Mouse (Mus musculus): ENCODE measurements around the gene Tab1. TPM values are rescaled to one million over a fixed set of nuclear protein-coding genes. Genes with fewer than 3 reads are reported as not detected.

Gene Tab1
- total and polyA plus RNA-seq, 2 experiments from 2014 or later, result 23.6 to 43.5 TPM

GRCm38 (mm10) chr15:80181561-80181960, 48.6 kb downstream of the Tab1 start:
- peaks cover 3% of the 10 kb centered on the region; the same call in 1 of the 2 replicates for H3K4me1 ChIP-seq (ENCODE audit: insufficient read depth, low read length)
- H3K4me2 ChIP-seq (ENCODE audit: low read depth, low read length, poor library complexity, severe bottlenecking), result no peak overlapping the region
- ATAC-seq (ENCODE audit: low FRiP score) (no peak), DNase-seq (ENCODE audit: low spot score) (peak; percentile 65)
- no peak for TF ChIP-seq CTCF (IDR thresholded peaks at IDR 0.05)
- H3K9ac ChIP-seq (replicated peaks; ENCODE audit: low read length, poor library complexity, severe bottlenecking), result no peak overlapping the region
- WGBS, result 71% methylated on average over 7 of the region's 7 CpGs
- H3K36me3 ChIP-seq (ENCODE audit: insufficient read depth, low read length), result no peaks in the 10 kb centered on the region
- no peak overlapping the region for H3K27ac ChIP-seq (ENCODE audit: low read depth, low read length)
- H3K27me3 ChIP-seq (ENCODE audit: insufficient read depth, low read length), result no peaks in the 10 kb centered on the region
- H3K9me3 ChIP-seq (ENCODE audit: low read length), result no peaks in the 10 kb centered on the region
- H3K4me3 ChIP-seq (ENCODE audit: low read depth, low read length), result no peak overlapping the region

- Histone ChIP-seq H3K27ac (ENCODE audit: low read depth, low read length) (no peak overlapping the region), H3K36me3 (ENCODE audit: insufficient read depth, low read length) (no peaks in the 10 kb centered on the region), H3K9ac (replicated peaks; ENCODE audit: low read length, poor library complexity, severe bottlenecking) (no peak overlapping the region), H3K4me1 (ENCODE audit: insufficient read depth, low read length) (peaks cover 3% of the 10 kb centered on the region; the same call in 1 of the 2 replicates), H3K27me3 (ENCODE audit: insufficient read depth, low read length) (no peaks in the 10 kb centered on the region), H3K4me2 (ENCODE audit: low read depth, low read length, poor library complexity, severe bottlenecking) (no peak overlapping the region), H3K4me3 (ENCODE audit: low read depth, low read length) (no peak overlapping the region), H3K9me3 (ENCODE audit: low read length) (no peaks in the 10 kb centered on the region)
- ATAC-seq (ENCODE audit: low FRiP score), result no peak
- no peak for TF ChIP-seq CTCF (IDR thresholded peaks at IDR 0.05)
- 84% methylated on average over 4 of the region's 4 CpGs for WGBS
- no peak for DNase-seq (ENCODE audit: low spot score)
Measured at GRCm38 (mm10) chr15:80182072-80182700, 49.3 kb downstream of the Tab1 start.

- DNase-seq (ENCODE audit: low spot score), result no peak
- Histone ChIP-seq H3K36me3 (ENCODE audit: insufficient read depth, low read length) (no peaks in the 10 kb centered on the region), H3K4me3 (ENCODE audit: low read depth, low read length) (no peak overlapping the region), H3K27me3 (ENCODE audit: insufficient read depth, low read length) (no peaks in the 10 kb centered on the region), H3K9ac (replicated peaks; ENCODE audit: low read length, poor library complexity, severe bottlenecking) (no peak overlapping the region), H3K4me1 (ENCODE audit: insufficient read depth, low read length) (no peaks in the 10 kb centered on the region), H3K4me2 (ENCODE audit: low read depth, low read length, poor library complexity, severe bottlenecking) (no peak overlapping the region), H3K9me3 (ENCODE audit: low read length) (no peaks in the 10 kb centered on the region), H3K27ac (ENCODE audit: low read depth, low read length) (no peak overlapping the region)
- TF ChIP-seq CTCF (IDR thresholded peaks at IDR 0.05), result no peak
- ATAC-seq (ENCODE audit: low FRiP score), result no peak
- 89% methylated on average over 5 of the region's 5 CpGs for WGBS
Measured at GRCm38 (mm10) chr15:80188927-80189326, 56.0 kb downstream of the Tab1 start.

- H3K27ac ChIP-seq (ENCODE audit: low read depth, low read length), result no peak overlapping the region
- no peaks in the 10 kb centered on the region for H3K27me3 ChIP-seq (ENCODE audit: insufficient read depth, low read length)
- H3K9ac ChIP-seq (replicated peaks; ENCODE audit: low read length, poor library complexity, severe bottlenecking), result no peak overlapping the region
- no peaks in the 10 kb centered on the region for H3K9me3 ChIP-seq (ENCODE audit: low read length)
- no peak overlapping the region for H3K4me2 ChIP-seq (ENCODE audit: low read depth, low read length, poor library complexity, severe bottlenecking)
- H3K4me3 ChIP-seq (ENCODE audit: low read depth, low read length), result no peak overlapping the region
- no peak for TF ChIP-seq CTCF (IDR thresholded peaks at IDR 0.05)
- no peak for ATAC-seq (ENCODE audit: low FRiP score)
- 74% methylated on average over 4 of the region's 4 CpGs for WGBS
- no peak for DNase-seq (ENCODE audit: low spot score)
- no peaks in the 10 kb centered on the region for H3K4me1 ChIP-seq (ENCODE audit: insufficient read depth, low read length)
- H3K36me3 ChIP-seq (ENCODE audit: insufficient read depth, low read length), result no peaks in the 10 kb centered on the region
Measured at GRCm38 (mm10) chr15:80190075-80190474, 57.1 kb downstream of the Tab1 start.

- no peak for DNase-seq (ENCODE audit: low spot score)
- Histone ChIP-seq H3K4me2 (ENCODE audit: low read depth, low read length, poor library complexity, severe bottlenecking) (no peak overlapping the region), H3K27ac (ENCODE audit: low read depth, low read length) (no peak overlapping the region), H3K4me3 (ENCODE audit: low read depth, low read length) (no peak overlapping the region), H3K4me1 (ENCODE audit: insufficient read depth, low read length) (no peaks in the 10 kb centered on the region), H3K36me3 (ENCODE audit: insufficient read depth, low read length) (no peaks in the 10 kb centered on the region), H3K9ac (replicated peaks; ENCODE audit: low read length, poor library complexity, severe bottlenecking) (no peak overlapping the region), H3K9me3 (ENCODE audit: low read length) (no peaks in the 10 kb centered on the region), H3K27me3 (ENCODE audit: insufficient read depth, low read length) (no peaks in the 10 kb centered on the region)
- TF ChIP-seq CTCF (IDR thresholded peaks at IDR 0.05), result no peak
- no peak for ATAC-seq (ENCODE audit: low FRiP score)
- WGBS, result 81% methylated on average over 8 of the region's 8 CpGs
Measured at GRCm38 (mm10) chr15:80191585-80192245, 58.8 kb downstream of the Tab1 start.

- 92% methylated on average over 5 of the region's 6 CpGs for WGBS
- DNase-seq (ENCODE audit: low spot score) (no peak), ATAC-seq (ENCODE audit: low FRiP score) (no peak)
- H3K36me3 ChIP-seq (ENCODE audit: insufficient read depth, low read length), result no peaks in the 10 kb centered on the region
- H3K9ac ChIP-seq (replicated peaks; ENCODE audit: low read length, poor library complexity, severe bottlenecking), result no peak overlapping the region
- no peak for TF ChIP-seq CTCF (IDR thresholded peaks at IDR 0.05)
- no peak overlapping the region for H3K27ac ChIP-seq (ENCODE audit: low read depth, low read length)
- H3K4me2 ChIP-seq (ENCODE audit: low read depth, low read length, poor library complexity, severe bottlenecking), result no peak overlapping the region
- no peak overlapping the region for H3K4me3 ChIP-seq (ENCODE audit: low read depth, low read length)
- no peaks in the 10 kb centered on the region for H3K27me3 ChIP-seq (ENCODE audit: insufficient read depth, low read length)
- no peaks in the 10 kb centered on the region for H3K4me1 ChIP-seq (ENCODE audit: insufficient read depth, low read length)
- no peaks in the 10 kb centered on the region for H3K9me3 ChIP-seq (ENCODE audit: low read length)
Measured at GRCm38 (mm10) chr15:80192246-80192585, 59.3 kb downstream of the Tab1 start.

Data from midbrain, postnatal 0 days (tissue).